Mouse (Mus musculus) liver, embryonic 15.5 days (tissue): Measurements from ENCODE around the gene Sst. TPM values are rescaled to one million over a fixed set of nuclear protein-coding genes. Genes with fewer than 3 reads are reported as not detected.

Source experiments
- ATAC-seq: fragments of 200-750 bp; cut with Nextera tagmentation; 2 replicates; pipeline ENCODE4 v1.8.0; 2017; ENCODE audit warnings: moderate number of reproducible peaks, mild to moderate bottlenecking, moderate library complexity; ENCODE audit not compliant: insufficient read depth
- H3K27ac ChIP-seq: fragments of 300-500 bp; sonication (generic); replicated peaks from 2 replicates; pipeline ENCODE4 v1.5.1; 2015; ENCODE audit warnings: mild to moderate bottlenecking, inconsistent platforms
- H3K27me3 ChIP-seq: fragments of 300-500 bp; sonication (generic); 2 replicates; pipeline ENCODE4 v1.6.1; 2015; ENCODE audit warnings: mild to moderate bottlenecking, inconsistent platforms
- H3K36me3 ChIP-seq: fragments of 300-500 bp; sonication (generic); replicated peaks from 2 replicates; pipeline ENCODE4 v1.6.1; 2015; ENCODE audit warnings: moderate library complexity, mild to moderate bottlenecking, inconsistent platforms
- H3K4me1 ChIP-seq: fragments of 300-500 bp; sonication (generic); replicated peaks from 2 replicates; pipeline ENCODE4 v1.6.1; 2015; ENCODE audit warnings: inconsistent platforms
- H3K4me2 ChIP-seq: fragments of 300-500 bp; sonication (generic); 2 replicates; pipeline ENCODE4 v1.6.1; 2015; ENCODE audit warnings: moderate library complexity, mild to moderate bottlenecking, inconsistent platforms
- H3K4me3 ChIP-seq: fragments of 300-500 bp; sonication (generic); replicated peaks from 2 replicates; pipeline ENCODE4 v1.5.1; 2015; ENCODE audit warnings: mild to moderate bottlenecking, inconsistent platforms
- H3K9ac ChIP-seq: fragments of 300-500 bp; sonication (generic); 2 replicates; pipeline ENCODE4 v1.6.1; 2015; ENCODE audit warnings: moderate library complexity, mild to moderate bottlenecking, inconsistent platforms
- H3K9me3 ChIP-seq: fragments of 300-500 bp; sonication (generic); replicated peaks from 2 replicates; pipeline ENCODE4 v1.6.1; 2016; ENCODE audit warnings: inconsistent platforms
- WGBS: fragments of 180-500 bp; shearing (Covaris S2); methylation state at CpG from one replicate; pipeline ENCODE4 v1.1.7; 2015; ENCODE audit warnings: mixed read lengths; ENCODE audit not compliant: insufficient replicate concordance; 5-methylcytosine and 5-hydroxymethylcytosine counted together
- polyA plus RNA-seq: library from polyadenylated mRNA; unstranded; fragments of >200 nt; fragmentation: Nextera tagmentation; extraction: Ambion mirVana; gene quantifications from 2 replicates; pipeline ENCODE4 v1.2.1, GENCODE M21; 2015

Gene Sst
- polyA plus RNA-seq: 0.13 and 0.45 TPM in 2 replicates

GRCm38 (mm10) chr16:23890636-23891035, at the start of gene Sst:
Sst (minus strand) TSS chr16:23890958.
- no peak for ATAC-seq
- Histone ChIP-seq H3K9me3 (no peaks in the 10 kb centered on the region), H3K4me2 (no peak within 1 kb of the TSS), H3K27me3 (peaks cover 30% of the 10 kb centered on the region), H3K27ac (no peak within 1 kb of the TSS), H3K9ac (no peak within 1 kb of the TSS), H3K4me3 (no peak within 1 kb of the TSS), H3K36me3 (no peaks in the 10 kb centered on the region), H3K4me1 (no peaks in the 10 kb centered on the region)
- 8% methylated on average over 26 of the region's 26 CpGs for WGBS

- no peak for ATAC-seq
- H3K4me1 ChIP-seq: no peaks in the 10 kb centered on the region
- H3K27ac ChIP-seq: no peak overlapping the region
- H3K9ac ChIP-seq: no peak overlapping the region
- WGBS: 42% methylated on average over 2 of the region's 2 CpGs
- H3K27me3 ChIP-seq: no peaks in the 10 kb centered on the region
- H3K4me2 ChIP-seq: no peak overlapping the region
- H3K36me3 ChIP-seq: no peaks in the 10 kb centered on the region
- H3K9me3 ChIP-seq: no peaks in the 10 kb centered on the region
- no peak overlapping the region for H3K4me3 ChIP-seq
Observed at GRCm38 (mm10) chr16:23934397-23934796, 43.6 kb upstream of the Sst start.

- no peak for ATAC-seq
- Histone ChIP-seq H3K4me1 (no peaks in the 10 kb centered on the region), H3K4me2 (no peak within 1 kb of the TSS), H3K9ac (no peak within 1 kb of the TSS), H3K27ac (no peak within 1 kb of the TSS), H3K36me3 (no peaks in the 10 kb centered on the region), H3K9me3 (no peaks in the 10 kb centered on the region), H3K4me3 (no peak within 1 kb of the TSS), H3K27me3 (no peaks in the 10 kb centered on the region)
- WGBS: 68% methylated on average over 11 of the region's 11 CpGs
Observed at GRCm38 (mm10) chr16:23932294-23932693, 41.5 kb upstream of the Sst start, which contains the start of gene Rtp2. Rtp2 (minus strand) TSS chr16:23932394.

GRCm38 (mm10) chr16:23931275-23931674, 40.5 kb upstream of the Sst start:
- Histone ChIP-seq H3K9ac (no peak overlapping the region), H3K27ac (no peak overlapping the region), H3K36me3 (no peaks in the 10 kb centered on the region), H3K4me1 (no peaks in the 10 kb centered on the region), H3K27me3 (no peaks in the 10 kb centered on the region), H3K9me3 (no peaks in the 10 kb centered on the region), H3K4me2 (no peak overlapping the region), H3K4me3 (no peak overlapping the region)
- no peak for ATAC-seq
- 66% methylated on average over 18 of the region's 18 CpGs for WGBS

GRCm38 (mm10) chr16:23930426-23931073, 39.8 kb upstream of the Sst start:
- no peak overlapping the region for H3K27ac ChIP-seq
- H3K36me3 ChIP-seq: no peaks in the 10 kb centered on the region
- no peaks in the 10 kb centered on the region for H3K27me3 ChIP-seq
- no peak overlapping the region for H3K9ac ChIP-seq
- H3K4me1 ChIP-seq: no peaks in the 10 kb centered on the region
- no peak overlapping the region for H3K4me2 ChIP-seq
- H3K9me3 ChIP-seq: no peaks in the 10 kb centered on the region
- H3K4me3 ChIP-seq: no peak overlapping the region
- ATAC-seq: no peak
- WGBS: 62% methylated on average over 3 of the region's 3 CpGs

GRCm38 (mm10) chr16:23927301-23928114, 36.8 kb upstream of the Sst start:
- ATAC-seq: no peak
- WGBS: 73% methylated on average over 33 of the region's 33 CpGs
- no peaks in the 10 kb centered on the region for H3K9me3 ChIP-seq
- no peaks in the 10 kb centered on the region for H3K27me3 ChIP-seq
- H3K4me2 ChIP-seq: no peak overlapping the region
- H3K36me3 ChIP-seq: no peaks in the 10 kb centered on the region
- H3K9ac ChIP-seq: no peak overlapping the region
- H3K4me1 ChIP-seq: no peaks in the 10 kb centered on the region
- no peak overlapping the region for H3K27ac ChIP-seq
- no peak overlapping the region for H3K4me3 ChIP-seq

GRCm38 (mm10) chr16:23922906-23923305, 32.1 kb upstream of the Sst start:
- Histone ChIP-seq H3K4me3 (no peak overlapping the region), H3K36me3 (no peaks in the 10 kb centered on the region), H3K9ac (no peak overlapping the region), H3K27me3 (no peaks in the 10 kb centered on the region), H3K4me1 (no peaks in the 10 kb centered on the region), H3K9me3 (no peaks in the 10 kb centered on the region), H3K4me2 (no peak overlapping the region), H3K27ac (no peak overlapping the region)
- no peak for ATAC-seq
- 69% methylated on average over 1 of the region's 1 CpGs for WGBS

GRCm38 (mm10) chr16:23921697-23922096, 30.9 kb upstream of the Sst start:
- H3K4me3 ChIP-seq: no peak overlapping the region
- H3K9ac ChIP-seq: no peak overlapping the region
- no peaks in the 10 kb centered on the region for H3K9me3 ChIP-seq
- no peak overlapping the region for H3K27ac ChIP-seq
- no peaks in the 10 kb centered on the region for H3K36me3 ChIP-seq
- no peak overlapping the region for H3K4me2 ChIP-seq
- 47% methylated on average over 5 of the region's 5 CpGs for WGBS
- no peaks in the 10 kb centered on the region for H3K27me3 ChIP-seq
- no peaks in the 10 kb centered on the region for H3K4me1 ChIP-seq
- no peak for ATAC-seq

- H3K9me3 ChIP-seq: no peaks in the 10 kb centered on the region
- WGBS: 47% methylated on average over 2 of the region's 2 CpGs
- no peak for ATAC-seq
- no peak overlapping the region for H3K4me3 ChIP-seq
- no peak overlapping the region for H3K4me2 ChIP-seq
- no peaks in the 10 kb centered on the region for H3K36me3 ChIP-seq
- no peaks in the 10 kb centered on the region for H3K4me1 ChIP-seq
- H3K27me3 ChIP-seq: no peaks in the 10 kb centered on the region
- no peak overlapping the region for H3K27ac ChIP-seq
- H3K9ac ChIP-seq: no peak overlapping the region
Observed at GRCm38 (mm10) chr16:23919418-23919817, 28.7 kb upstream of the Sst start.

- H3K27ac ChIP-seq: no peak overlapping the region
- no peak overlapping the region for H3K4me2 ChIP-seq
- no peaks in the 10 kb centered on the region for H3K27me3 ChIP-seq
- H3K9me3 ChIP-seq: no peaks in the 10 kb centered on the region
- no peak overlapping the region for H3K4me3 ChIP-seq
- no peaks in the 10 kb centered on the region for H3K36me3 ChIP-seq
- H3K9ac ChIP-seq: no peak overlapping the region
- no peaks in the 10 kb centered on the region for H3K4me1 ChIP-seq
- WGBS: 36% methylated on average over 3 of the region's 3 CpGs
- no peak for ATAC-seq
Observed at GRCm38 (mm10) chr16:23913401-23913800, 22.6 kb upstream of the Sst start.

GRCm38 (mm10) chr16:23912741-23913140, 22.0 kb upstream of the Sst start:
- Histone ChIP-seq H3K9ac (no peak overlapping the region), H3K4me1 (no peaks in the 10 kb centered on the region), H3K9me3 (no peaks in the 10 kb centered on the region), H3K36me3 (no peaks in the 10 kb centered on the region), H3K4me3 (no peak overlapping the region), H3K27me3 (no peaks in the 10 kb centered on the region), H3K27ac (no peak overlapping the region), H3K4me2 (no peak overlapping the region)
- 71% methylated on average over 13 of the region's 13 CpGs for WGBS
- no peak for ATAC-seq
